Mouse (Mus musculus) embryo, embryonic 10.5 days (tissue): ENCODE data around the gene Sgca.
A peak's percentile ranks its signal among the peaks of the same experiment; 100 is the strongest.
"Not testable (repeated sequence)": the region's sequence is repeated elsewhere in the genome, so short reads cannot be mapped to it uniquely, and the experiment has no call there.

Experiments
- DNase-seq: peaks from one replicate; pipeline ENCODE4 v3.0.0-alpha.2; 2015; ENCODE audit warnings: low spot score

Gene Sgca

GRCm38 (mm10) chr11:94987341-94987740 is 11.2 kb upstream of the Sgca start:
- DNase-seq = no peak

DNA sequence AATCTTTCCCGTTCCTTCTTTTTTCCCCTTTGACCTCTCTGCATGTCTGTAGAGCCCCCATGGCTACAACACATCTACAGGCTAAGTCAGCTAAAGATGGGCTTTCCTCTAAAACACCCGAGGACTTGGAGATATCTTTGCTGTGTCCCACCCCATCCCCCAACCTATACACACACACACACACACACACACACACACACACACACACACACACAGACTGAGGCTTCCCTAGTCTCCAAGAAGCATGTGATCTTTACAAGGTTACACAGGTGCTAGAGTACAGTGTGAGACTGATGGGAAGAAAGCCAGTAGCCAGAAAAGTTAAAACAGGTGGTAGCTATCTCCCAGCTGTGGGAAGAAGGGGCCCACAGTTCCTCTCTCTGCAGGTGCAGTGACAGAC is 10.3 kb upstream of the Sgca start:
- DNase-seq = no peak

DNA sequence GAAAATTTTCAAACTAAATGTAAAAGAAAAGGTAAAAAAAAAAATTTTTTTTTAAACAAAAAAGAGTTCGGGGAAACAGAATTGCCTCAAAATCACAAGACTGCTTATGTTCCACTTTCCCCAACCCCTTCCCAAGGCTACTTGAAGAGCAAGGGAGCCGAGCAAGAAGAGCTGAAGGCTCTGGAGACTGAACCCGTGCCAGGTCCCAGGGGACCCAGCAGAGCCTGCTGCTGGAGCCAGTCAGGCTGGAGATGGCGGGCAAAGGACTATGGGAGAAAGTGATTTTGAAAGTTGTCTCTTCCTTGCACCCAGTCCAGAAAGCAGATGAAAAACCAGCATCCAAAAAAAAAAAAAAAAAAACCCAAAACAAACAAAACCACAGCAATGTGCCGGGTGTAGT is 9.7 kb upstream of the Sgca start:
- DNase-seq = no peak

DNA sequence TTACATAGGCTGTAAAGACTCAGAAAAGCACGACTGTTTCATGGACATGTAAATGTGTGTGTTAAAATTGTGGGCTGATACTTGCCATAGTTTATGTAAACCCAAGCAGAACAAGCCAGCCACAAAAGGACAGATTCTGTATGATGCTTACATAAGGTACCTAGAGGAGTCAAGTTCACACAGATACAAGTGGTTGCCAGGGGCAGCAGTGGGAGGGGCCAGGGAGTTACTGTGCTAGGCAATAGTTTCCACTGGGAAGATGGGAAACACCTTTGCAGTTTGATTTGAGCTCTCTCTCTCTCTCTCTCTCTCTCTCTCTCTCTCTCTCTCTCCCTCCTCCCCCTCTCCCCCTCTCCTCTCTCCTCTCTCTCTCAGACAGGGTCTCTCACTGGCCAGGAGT is 9.0 kb upstream of the Sgca start:
- peak; percentile 58 for DNase-seq

- no peak for DNase-seq
Measured at GRCm38 (mm10) chr11:94979462-94980179, 3.5 kb upstream of the Sgca start.

GRCm38 (mm10) chr11:94978947-94979346 is 2.8 kb upstream of the Sgca start:
- peak; percentile 99 for DNase-seq

DNA sequence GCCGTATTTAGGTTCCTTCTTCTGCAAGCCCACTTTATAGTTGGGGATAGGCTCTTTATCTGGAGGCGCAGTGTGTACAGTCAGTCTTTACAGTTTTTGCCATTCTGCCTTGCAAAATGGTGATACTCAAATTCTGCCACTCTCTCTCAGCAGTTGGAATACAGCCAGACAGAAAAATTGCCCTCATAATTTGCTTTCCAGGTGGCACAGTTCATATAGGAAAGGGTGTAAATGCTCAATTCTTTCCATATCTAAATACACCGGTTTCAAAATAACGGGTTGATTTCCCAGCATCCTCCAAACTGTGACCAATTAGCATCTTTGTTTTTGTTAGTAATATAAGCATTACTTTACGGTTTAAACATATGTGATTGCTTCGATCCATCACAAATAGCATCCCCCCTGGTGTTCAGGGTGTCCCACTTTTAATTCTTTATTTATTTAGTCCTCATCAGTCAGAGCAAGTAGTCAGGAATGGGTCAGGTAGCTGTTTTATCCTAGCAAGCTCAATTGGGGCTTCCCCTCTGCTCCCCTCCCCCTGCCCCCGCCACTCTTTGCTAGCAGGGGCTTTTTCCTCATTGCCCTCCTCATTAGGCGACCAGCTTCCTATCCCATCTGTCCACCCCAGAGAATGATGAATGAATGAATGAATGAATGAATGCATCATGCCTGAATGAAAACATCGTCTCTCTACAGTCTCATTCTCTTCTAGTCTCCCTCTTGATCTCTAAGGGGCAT is 2.2 kb upstream of the Sgca start:
- no peak for DNase-seq

DNA sequence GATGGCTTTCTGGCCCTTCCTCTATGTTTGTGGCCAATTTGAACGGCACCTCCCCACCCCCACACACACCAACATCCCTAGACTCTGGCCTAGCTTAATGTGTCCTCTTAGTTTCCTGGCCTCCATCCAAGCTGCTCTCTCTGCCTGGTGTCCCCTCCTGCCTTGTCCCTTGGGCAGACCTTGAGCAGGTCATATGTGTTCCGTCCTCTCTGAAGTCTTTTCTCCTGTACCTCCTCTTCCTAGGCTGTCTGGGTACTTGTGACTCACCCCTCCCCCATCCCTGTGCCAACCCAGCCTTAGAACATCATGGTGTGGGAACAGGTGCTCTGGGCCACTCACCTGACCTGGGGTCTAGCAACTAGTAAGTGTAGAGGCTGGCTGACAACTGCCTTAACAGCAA is 1.2 kb downstream of the Sgca start:
- no peak for DNase-seq

GRCm38 (mm10) chr11:94973313-94973712 is 2.8 kb downstream of the Sgca start:
- DNase-seq = peak; percentile 30

DNA sequence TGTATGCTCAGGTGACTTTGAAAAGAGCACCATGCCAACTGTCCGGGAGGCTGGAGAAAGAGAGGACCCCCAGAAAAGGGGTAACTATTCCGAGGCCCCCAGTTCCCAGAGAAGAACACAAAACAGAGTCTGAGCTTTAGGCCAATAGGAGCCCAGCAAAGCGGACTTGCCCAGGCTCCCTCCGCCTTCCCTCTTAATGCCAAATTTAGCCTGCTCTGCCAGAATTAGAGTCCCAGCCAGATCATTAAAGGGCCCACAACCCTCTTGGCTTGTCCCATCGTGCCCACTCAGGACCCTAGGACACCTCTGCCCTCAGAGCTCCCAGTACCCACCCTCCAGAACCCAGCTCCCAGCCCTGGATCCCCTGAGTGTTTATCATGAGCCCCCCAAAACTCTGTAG is 3.2 kb downstream of the Sgca start:
- no peak for DNase-seq

DNA sequence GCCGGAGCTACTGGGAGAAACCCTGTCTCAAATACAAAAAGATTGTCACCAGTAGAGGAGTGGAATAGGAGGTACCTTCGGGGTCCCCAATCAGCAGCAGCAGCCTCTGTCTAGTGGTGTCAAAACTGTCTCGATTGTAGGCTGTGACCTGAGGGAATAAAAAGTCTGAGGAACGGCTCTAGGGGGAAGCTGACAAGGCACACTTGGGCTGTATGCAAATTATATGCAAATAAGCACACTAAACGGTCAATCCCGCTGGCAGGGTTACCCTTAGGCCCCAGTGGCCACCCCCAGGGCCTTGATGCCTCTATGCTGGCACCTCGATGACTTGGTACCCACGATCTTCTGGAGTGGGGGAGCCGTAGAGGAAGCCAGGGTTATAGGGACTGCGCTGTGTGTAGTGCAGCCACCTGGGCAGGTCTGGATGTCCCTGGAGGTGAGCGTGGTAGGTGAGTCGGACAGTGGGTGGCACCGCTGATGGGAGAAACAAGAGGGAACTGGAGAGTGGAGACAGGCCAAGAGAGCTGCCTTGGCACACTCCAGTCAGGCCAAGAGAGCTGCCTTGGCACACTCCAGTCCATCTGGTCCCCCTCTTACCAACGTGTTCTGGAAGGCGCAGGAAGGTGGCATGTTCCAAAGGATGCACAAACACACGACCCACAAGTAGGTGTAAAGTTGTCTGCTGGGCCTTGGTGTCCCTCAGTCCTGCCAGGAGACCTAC is 4.1 kb downstream of the Sgca start:
- no peak for DNase-seq

GRCm38 (mm10) chr11:94970210-94970943 is 5.8 kb downstream of the Sgca start:
- DNase-seq = peak; percentile 88

DNA sequence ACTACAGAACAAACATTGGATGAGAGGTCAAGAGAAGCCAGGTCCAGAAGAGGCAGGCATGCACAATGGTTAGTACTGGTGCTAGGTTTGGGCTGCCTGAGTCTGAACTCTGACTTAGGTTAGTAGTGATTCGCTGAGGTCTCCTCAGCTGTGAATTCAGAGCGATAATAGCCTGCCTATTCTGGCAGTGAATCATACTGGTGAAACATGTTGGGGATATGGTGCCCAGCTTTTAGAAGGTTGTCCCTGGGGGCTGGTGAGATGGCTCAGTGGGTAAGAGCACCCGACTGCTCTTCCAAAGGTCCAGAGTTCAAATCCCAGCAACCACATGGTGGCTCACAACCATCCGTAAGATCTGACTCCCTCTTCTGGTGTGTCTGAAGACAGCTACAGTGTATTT is 6.4 kb downstream of the Sgca start:
- DNase-seq = not testable (repeated sequence)

- DNase-seq = no peak
Measured at GRCm38 (mm10) chr11:94968187-94968586, 7.9 kb downstream of the Sgca start.

DNA sequence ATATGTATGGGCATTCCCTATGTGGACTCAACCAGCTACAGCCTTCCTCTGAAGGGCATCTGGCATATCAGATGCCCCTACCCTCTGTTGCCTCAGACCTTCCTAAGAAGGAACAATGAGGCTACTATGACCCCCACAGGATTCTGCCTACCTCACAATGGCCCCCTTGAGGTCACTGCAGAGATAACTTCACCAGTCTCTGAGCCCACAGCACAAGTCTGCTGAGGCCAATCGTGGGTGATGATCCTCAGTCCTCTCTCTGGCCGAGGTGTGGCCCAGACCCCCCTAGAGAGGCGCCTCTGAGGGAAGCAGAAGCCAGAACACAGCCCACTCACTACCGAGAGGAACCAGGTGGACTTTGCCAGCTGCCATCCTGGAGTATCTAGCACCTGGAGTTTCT is 8.7 kb downstream of the Sgca start, which contains the start of gene Hils1:
Hils1 (plus strand) TSS at position 175 of the 400 bp plus-strand sequence.
- DNase-seq = no peak

- DNase-seq = no peak
Measured at GRCm38 (mm10) chr11:94962534-94963101, 13.5 kb downstream of the Sgca start.

DNA sequence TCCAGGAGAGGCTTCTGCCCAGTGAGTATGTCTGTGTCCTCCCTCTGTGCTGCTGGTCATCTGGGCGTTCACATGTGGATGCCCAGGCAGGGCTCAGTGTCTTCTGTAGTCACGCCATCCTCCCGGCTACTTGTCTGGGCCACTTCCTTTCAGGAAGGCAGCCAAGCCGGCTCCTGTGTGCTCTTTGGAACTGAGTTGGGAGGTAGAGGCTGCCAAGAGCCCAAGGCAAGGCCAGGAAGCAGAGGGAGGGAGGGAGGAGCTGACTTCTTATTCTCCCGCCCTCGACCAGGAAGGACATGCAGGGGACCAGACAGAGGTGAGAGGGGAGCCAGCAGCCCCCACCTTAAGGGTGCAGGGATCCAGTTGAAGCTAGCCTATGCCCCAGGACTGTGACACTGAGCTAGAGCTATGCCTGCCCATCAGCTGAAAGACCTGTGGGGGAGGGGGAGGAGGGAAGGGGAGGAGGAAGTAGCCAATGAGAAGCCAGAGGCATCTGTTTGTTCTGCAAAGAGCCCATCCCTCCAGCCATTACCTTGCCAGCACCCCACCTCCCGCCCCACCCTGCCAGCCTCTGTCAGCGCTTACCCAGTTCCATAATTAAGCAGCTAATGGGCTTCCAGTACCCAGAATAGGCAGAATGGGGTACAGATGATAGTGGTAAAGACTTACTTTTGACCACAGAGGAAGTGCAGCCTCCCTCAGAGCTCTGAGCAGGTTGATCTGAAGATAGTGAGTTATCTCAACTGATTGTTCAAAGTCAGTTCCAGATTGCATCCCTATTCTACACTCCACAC is 17.9 kb downstream of the Sgca start:
- peak; percentile 35 for DNase-seq

GRCm38 (mm10) chr11:94957693-94958064 is 18.4 kb downstream of the Sgca start:
- no peak for DNase-seq

GRCm38 (mm10) chr11:94955103-94955502 is 21.0 kb downstream of the Sgca start:
- DNase-seq = peak; percentile 33

- peak; percentile 46 for DNase-seq
Measured at GRCm38 (mm10) chr11:94952169-94952568, 24.0 kb downstream of the Sgca start.

DNA sequence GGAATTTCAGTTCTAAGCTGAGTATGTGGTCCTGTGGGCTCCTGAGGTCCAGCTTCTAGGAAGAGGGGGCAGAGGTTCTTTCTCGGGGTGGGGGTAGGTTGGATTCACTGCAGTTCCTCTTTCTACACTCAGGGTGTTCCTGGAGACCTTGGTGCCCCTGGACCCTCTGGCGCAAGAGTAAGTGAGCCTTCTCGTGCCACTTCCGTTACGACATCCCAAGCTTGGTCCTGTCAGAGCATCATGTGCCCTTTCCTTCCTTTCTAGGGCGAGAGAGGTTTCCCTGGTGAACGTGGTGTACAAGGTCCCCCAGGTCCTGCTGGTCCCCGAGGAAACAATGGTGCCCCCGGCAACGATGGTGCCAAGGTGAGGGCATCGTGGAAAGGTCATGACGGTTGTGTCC is 30.9 kb downstream of the Sgca start:
- no peak for DNase-seq
